Mouse (Mus musculus): ENCODE data around the gene Trafd1. TPM values are rescaled to one million over a fixed set of nuclear protein-coding genes. Genes with fewer than 3 reads are reported as not detected.
"Not testable (repeated sequence)": the region's sequence is repeated elsewhere in the genome, so short reads cannot be mapped to it uniquely, and the experiment has no call there.

The Trafd1 gene
- polyA plus RNA-seq, 1 experiment from 2014 or later, result 78.5 TPM

GRCm38 (mm10) chr5:121376972-121377371 lies 8.5 kb downstream of the Trafd1 start:
- not testable (repeated sequence) for H3K27me3 ChIP-seq (ENCODE audit: control insufficient read depth, insufficient read depth, low read length); ATAC-seq (replicated peaks; ENCODE audit: low FRiP score); H3K4me1 ChIP-seq (replicated peaks; ENCODE audit: control insufficient read depth, insufficient read depth, low read length); H3K4me2 ChIP-seq (ENCODE audit: low read depth, low read length, severe bottlenecking); H3K9me3 ChIP-seq (ENCODE audit: control insufficient read depth, low read length); H3K4me3 ChIP-seq (ENCODE audit: low read depth, low read length); H3K27ac ChIP-seq (ENCODE audit: low read depth, low read length); DNase-seq (ENCODE audit: low spot score); H3K9ac ChIP-seq (ENCODE audit: low read length)
- peaks cover 11% of the 10 kb centered on the region; the same call in 1 of the 2 replicates for H3K36me3 ChIP-seq (ENCODE audit: control insufficient read depth, insufficient read depth, low read length)
- 79% methylated on average over 5 of the region's 5 CpGs for WGBS

DNA sequence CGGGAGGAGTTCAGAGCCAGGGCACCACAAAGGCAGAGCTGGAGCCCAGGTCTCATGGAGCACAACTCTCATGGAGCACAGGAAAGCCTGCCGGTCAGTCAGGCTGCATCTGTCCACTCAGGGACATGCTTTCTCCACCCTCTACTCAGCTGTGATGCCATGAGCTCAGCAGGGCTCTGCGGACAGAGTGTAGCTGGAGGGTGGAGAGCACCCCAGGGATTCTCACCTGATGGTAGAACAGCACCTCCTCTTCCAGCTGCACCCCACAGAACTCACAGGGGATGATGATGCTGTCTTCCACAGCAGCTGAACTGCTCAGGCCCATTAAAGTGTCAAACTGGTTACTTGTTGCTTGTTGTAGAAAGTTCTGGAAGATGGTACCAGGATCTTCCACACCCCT lies 10.6 kb downstream of the Trafd1 start:
- 92% methylated on average over 3 of the region's 3 CpGs for WGBS
- Histone ChIP-seq H3K4me1 (replicated peaks; ENCODE audit: control insufficient read depth, insufficient read depth, low read length) (no peaks in the 10 kb centered on the region), H3K36me3 (ENCODE audit: control insufficient read depth, insufficient read depth, low read length) (peaks cover 6% of the 10 kb centered on the region; the same call in 1 of the 2 replicates), H3K27ac (ENCODE audit: low read depth, low read length) (no peak overlapping the region), H3K4me3 (ENCODE audit: low read depth, low read length) (no peak overlapping the region), H3K9ac (ENCODE audit: low read length) (no peak overlapping the region), H3K27me3 (ENCODE audit: control insufficient read depth, insufficient read depth, low read length) (no peaks in the 10 kb centered on the region), H3K9me3 (ENCODE audit: control insufficient read depth, low read length) (no peaks in the 10 kb centered on the region), H3K4me2 (ENCODE audit: low read depth, low read length, severe bottlenecking) (no peak overlapping the region)
- ATAC-seq (replicated peaks; ENCODE audit: low FRiP score) (no peak), DNase-seq (ENCODE audit: low spot score) (no peak)

GRCm38 (mm10) chr5:121371712-121372111 lies 13.7 kb downstream of the Trafd1 start:
- Histone ChIP-seq H3K9ac (ENCODE audit: low read length) (no peak overlapping the region), H3K4me2 (ENCODE audit: low read depth, low read length, severe bottlenecking) (no peak overlapping the region), H3K36me3 (ENCODE audit: control insufficient read depth, insufficient read depth, low read length) (peaks cover 8% of the 10 kb centered on the region; the same call in 1 of the 2 replicates), H3K9me3 (ENCODE audit: control insufficient read depth, low read length) (no peaks in the 10 kb centered on the region), H3K27ac (ENCODE audit: low read depth, low read length) (no peak overlapping the region), H3K4me1 (replicated peaks; ENCODE audit: control insufficient read depth, insufficient read depth, low read length) (no peaks in the 10 kb centered on the region; the same call in 1 of the 2 replicates), H3K4me3 (ENCODE audit: low read depth, low read length) (no peak overlapping the region), H3K27me3 (ENCODE audit: control insufficient read depth, insufficient read depth, low read length) (no peaks in the 10 kb centered on the region)
- DNase-seq (ENCODE audit: low spot score) (no peak), ATAC-seq (replicated peaks; ENCODE audit: low FRiP score) (no peak)
- WGBS, result 88% methylated on average over 6 of the region's 6 CpGs

DNA sequence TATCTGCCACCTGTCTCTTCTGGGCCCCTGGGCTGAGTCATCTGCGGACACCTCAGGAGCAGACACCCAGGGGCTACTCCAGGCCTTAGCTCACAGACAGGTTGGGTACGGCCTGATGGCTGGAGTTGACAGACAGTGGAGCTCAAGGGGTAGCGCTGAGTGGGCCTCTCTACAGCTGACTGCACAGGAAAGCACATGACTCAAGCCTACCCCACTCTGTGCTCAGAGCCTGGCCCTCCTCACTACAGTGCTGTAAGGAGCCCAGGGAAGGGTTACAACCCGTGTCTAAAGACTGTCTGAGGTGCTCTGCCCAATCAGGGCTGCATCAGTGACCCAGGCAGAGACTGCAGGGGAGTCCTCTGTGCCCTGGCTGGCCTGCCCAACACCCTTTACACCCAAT lies 18.2 kb downstream of the Trafd1 start:
- H3K4me3 ChIP-seq (ENCODE audit: low read depth, low read length), result no peak overlapping the region
- H3K9ac ChIP-seq (ENCODE audit: low read length), result no peak overlapping the region
- ATAC-seq (replicated peaks; ENCODE audit: low FRiP score) (no peak), DNase-seq (ENCODE audit: low spot score) (no peak)
- 85% methylated on average over 4 of the region's 4 CpGs for WGBS
- no peak overlapping the region for H3K4me2 ChIP-seq (ENCODE audit: low read depth, low read length, severe bottlenecking)
- H3K9me3 ChIP-seq (ENCODE audit: control insufficient read depth, low read length), result no peaks in the 10 kb centered on the region
- H3K27ac ChIP-seq (ENCODE audit: low read depth, low read length), result no peak overlapping the region
- no peaks in the 10 kb centered on the region; the same call in 1 of the 2 replicates for H3K4me1 ChIP-seq (replicated peaks; ENCODE audit: control insufficient read depth, insufficient read depth, low read length)
- no peaks in the 10 kb centered on the region for H3K27me3 ChIP-seq (ENCODE audit: control insufficient read depth, insufficient read depth, low read length)
- H3K36me3 ChIP-seq (ENCODE audit: control insufficient read depth, insufficient read depth, low read length), result peaks cover 2% of the 10 kb centered on the region; the same call in 1 of the 2 replicates

DNA sequence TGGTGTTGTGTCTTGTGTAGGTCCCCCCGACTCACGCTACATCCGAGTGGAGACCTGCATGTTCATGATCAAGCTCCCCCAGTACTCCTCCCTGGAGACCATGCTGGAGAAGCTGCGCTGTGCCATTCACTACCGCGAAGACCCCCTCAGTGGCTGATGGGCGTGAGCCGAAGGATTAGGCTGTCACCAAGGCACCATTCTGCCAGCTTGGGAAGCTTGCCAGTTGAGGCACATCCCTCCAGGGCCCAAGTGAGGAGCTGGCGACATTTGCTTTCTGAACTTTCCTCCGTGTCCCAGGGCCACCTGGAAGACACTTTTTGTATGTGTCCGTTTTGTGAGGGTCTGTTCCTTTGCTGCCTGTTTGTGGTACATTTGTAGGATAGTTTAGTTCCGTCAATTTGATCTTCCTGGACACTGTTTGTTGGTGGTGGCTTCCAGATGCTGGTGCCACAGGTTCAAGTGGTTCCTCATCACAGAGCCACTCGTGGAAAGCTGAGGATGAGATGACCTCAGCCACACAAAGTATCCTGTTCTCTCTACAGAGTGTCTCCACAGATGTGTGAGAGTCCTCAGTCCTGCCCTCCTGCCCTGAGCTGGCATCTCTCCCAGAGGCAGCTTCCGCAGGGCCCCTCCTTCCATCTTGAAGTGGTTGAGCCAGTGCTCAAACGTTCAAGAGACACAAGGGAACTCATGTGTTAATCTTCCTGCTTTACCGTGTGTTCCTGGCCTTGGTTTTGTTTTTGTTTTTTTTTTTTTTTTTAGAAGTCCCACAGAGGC lies 18.8 kb downstream of the Trafd1 start:
- WGBS, result 88% methylated on average over 16 of the region's 16 CpGs
- Histone ChIP-seq H3K4me1 (replicated peaks; ENCODE audit: control insufficient read depth, insufficient read depth, low read length) (no peaks in the 10 kb centered on the region; the same call in 1 of the 2 replicates), H3K4me3 (ENCODE audit: low read depth, low read length) (no peak overlapping the region), H3K27ac (ENCODE audit: low read depth, low read length) (no peak overlapping the region), H3K9ac (ENCODE audit: low read length) (no peak overlapping the region), H3K9me3 (ENCODE audit: control insufficient read depth, low read length) (no peaks in the 10 kb centered on the region), H3K4me2 (ENCODE audit: low read depth, low read length, severe bottlenecking) (no peak overlapping the region), H3K27me3 (ENCODE audit: control insufficient read depth, insufficient read depth, low read length) (no peaks in the 10 kb centered on the region), H3K36me3 (ENCODE audit: control insufficient read depth, insufficient read depth, low read length) (peaks cover 2% of the 10 kb centered on the region; the same call in 1 of the 2 replicates)
- no peak for ATAC-seq (replicated peaks; ENCODE audit: low FRiP score)
- no peak for DNase-seq (ENCODE audit: low spot score)

DNA sequence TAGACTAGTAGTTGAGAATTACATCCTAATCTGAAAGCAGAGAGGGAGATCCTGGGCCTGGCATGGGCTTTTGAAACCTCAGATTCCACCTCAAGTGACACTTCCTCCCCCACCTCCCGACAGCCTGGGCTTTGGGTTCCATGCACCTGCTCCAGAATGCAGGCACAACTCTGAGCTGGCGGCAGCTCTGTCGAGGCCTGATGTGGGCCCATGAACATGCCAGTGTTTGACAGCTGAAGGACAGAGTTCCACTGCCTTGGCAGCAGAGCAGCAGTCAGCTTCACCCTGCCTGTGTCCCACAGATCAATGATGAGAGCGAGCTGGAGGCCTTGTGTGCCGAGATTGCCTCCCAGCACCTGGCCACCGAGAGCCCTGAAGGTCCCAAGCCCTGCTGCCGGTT lies 22.0 kb downstream of the Trafd1 start:
- Histone ChIP-seq H3K36me3 (ENCODE audit: control insufficient read depth, insufficient read depth, low read length) (peaks cover 5% of the 10 kb centered on the region; the same call in 1 of the 2 replicates), H3K4me3 (ENCODE audit: low read depth, low read length) (no peak overlapping the region)
- ATAC-seq (replicated peaks; ENCODE audit: low FRiP score), result no peak

DNA sequence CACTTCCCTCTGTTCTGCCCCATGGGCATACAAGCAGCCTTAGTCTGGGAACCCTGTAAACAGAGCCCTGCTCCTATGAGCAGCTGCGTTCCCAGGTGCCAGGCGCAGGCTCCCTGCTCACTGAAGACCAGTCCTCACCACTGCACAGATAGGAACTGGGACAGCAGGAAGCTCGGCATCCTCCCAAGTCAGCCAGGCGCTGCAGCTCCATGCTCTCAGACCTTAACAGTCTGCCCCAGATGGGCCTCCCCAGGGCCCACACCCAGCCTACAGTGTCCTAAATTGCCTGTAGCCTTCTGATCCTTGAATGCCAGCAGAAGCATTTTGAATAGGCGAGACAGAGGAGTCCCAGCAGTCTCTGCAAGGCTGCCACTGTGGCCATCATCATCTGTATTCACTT lies 23.7 kb downstream of the Trafd1 start:
- no peaks in the 10 kb centered on the region; the same call in 1 of the 2 replicates for H3K4me1 ChIP-seq (replicated peaks; ENCODE audit: control insufficient read depth, insufficient read depth, low read length)
- H3K36me3 ChIP-seq (ENCODE audit: control insufficient read depth, insufficient read depth, low read length), result peaks cover 3% of the 10 kb centered on the region; the same call in 1 of the 2 replicates
- DNase-seq (ENCODE audit: low spot score) (no peak), ATAC-seq (replicated peaks; ENCODE audit: low FRiP score) (no peak)
- 92% methylated on average over 5 of the region's 5 CpGs for WGBS
- no peak overlapping the region for H3K9ac ChIP-seq (ENCODE audit: low read length)
- H3K27ac ChIP-seq (ENCODE audit: low read depth, low read length), result no peak overlapping the region
- H3K4me2 ChIP-seq (ENCODE audit: low read depth, low read length, severe bottlenecking), result no peak overlapping the region
- no peaks in the 10 kb centered on the region for H3K27me3 ChIP-seq (ENCODE audit: control insufficient read depth, insufficient read depth, low read length)
- no peak overlapping the region for H3K4me3 ChIP-seq (ENCODE audit: low read depth, low read length)
- H3K9me3 ChIP-seq (ENCODE audit: control insufficient read depth, low read length), result no peaks in the 10 kb centered on the region

More for the DNA sequence above, 22.0 kb downstream of the Trafd1 start:
- no peaks in the 10 kb centered on the region for H3K9me3 ChIP-seq (ENCODE audit: control insufficient read depth, low read length)
- 89% methylated on average over 7 of the region's 7 CpGs for WGBS
- H3K27ac ChIP-seq (ENCODE audit: low read depth, low read length), result no peak overlapping the region
- DNase-seq (ENCODE audit: low spot score), result no peak
- H3K27me3 ChIP-seq (ENCODE audit: control insufficient read depth, insufficient read depth, low read length), result no peaks in the 10 kb centered on the region
- no peak overlapping the region for H3K4me2 ChIP-seq (ENCODE audit: low read depth, low read length, severe bottlenecking)
- H3K9ac ChIP-seq (ENCODE audit: low read length), result no peak overlapping the region
- H3K4me1 ChIP-seq (replicated peaks; ENCODE audit: control insufficient read depth, insufficient read depth, low read length), result no peaks in the 10 kb centered on the region; the same call in 1 of the 2 replicates

- DNase-seq (ENCODE audit: low spot score) (no peak), ATAC-seq (replicated peaks; ENCODE audit: low FRiP score) (no peak)
- WGBS, result 85% methylated on average over 9 of the region's 9 CpGs
- H3K4me2 ChIP-seq (ENCODE audit: low read depth, low read length, severe bottlenecking), result no peak overlapping the region
- no peaks in the 10 kb centered on the region for H3K4me1 ChIP-seq (replicated peaks; ENCODE audit: control insufficient read depth, insufficient read depth, low read length)
- no peak overlapping the region for H3K4me3 ChIP-seq (ENCODE audit: low read depth, low read length)
- no peak overlapping the region for H3K9ac ChIP-seq (ENCODE audit: low read length)
- H3K27ac ChIP-seq (ENCODE audit: low read depth, low read length), result no peak overlapping the region
- no peaks in the 10 kb centered on the region for H3K27me3 ChIP-seq (ENCODE audit: control insufficient read depth, insufficient read depth, low read length)
- H3K9me3 ChIP-seq (ENCODE audit: control insufficient read depth, low read length), result no peaks in the 10 kb centered on the region
- peaks cover 3% of the 10 kb centered on the region; the same call in 1 of the 2 replicates for H3K36me3 ChIP-seq (ENCODE audit: control insufficient read depth, insufficient read depth, low read length)
Observed at GRCm38 (mm10) chr5:121359229-121359628, 26.2 kb downstream of the Trafd1 start.

GRCm38 (mm10) chr5:121343997-121344396 lies 41.4 kb downstream of the Trafd1 start:
- Histone ChIP-seq H3K4me3 (ENCODE audit: low read depth, low read length) (no peak overlapping the region), H3K27me3 (ENCODE audit: control insufficient read depth, insufficient read depth, low read length) (no peaks in the 10 kb centered on the region), H3K4me1 (replicated peaks; ENCODE audit: control insufficient read depth, insufficient read depth, low read length) (no peaks in the 10 kb centered on the region), H3K9me3 (ENCODE audit: control insufficient read depth, low read length) (no peaks in the 10 kb centered on the region), H3K27ac (ENCODE audit: low read depth, low read length) (no peak overlapping the region), H3K36me3 (ENCODE audit: control insufficient read depth, insufficient read depth, low read length) (peaks cover 3% of the 10 kb centered on the region; the same call in 1 of the 2 replicates), H3K4me2 (ENCODE audit: low read depth, low read length, severe bottlenecking) (no peak overlapping the region), H3K9ac (ENCODE audit: low read length) (no peak overlapping the region)
- ATAC-seq (replicated peaks; ENCODE audit: low FRiP score) (no peak), DNase-seq (ENCODE audit: low spot score) (no peak)
- 91% methylated on average over 8 of the region's 8 CpGs for WGBS

Data from forebrain, embryonic 11.5 days (tissue).